Mouse (Mus musculus) CH12.LX (cell line): ENCODE results near the gene Ctdspl. TPM values are rescaled to one million over a fixed set of nuclear protein-coding genes. Genes with fewer than 3 reads are reported as not detected.

Source experiments
- DNase-seq: peaks from one replicate; pipeline ENCODE4 v3.0.0-alpha.2; 2013; ENCODE audit errors: extremely low read depth
- H3K27ac ChIP-seq: 2 replicates; pipeline ENCODE4 v1.5.1; 2012; ENCODE audit warnings: low read depth, mild to moderate bottlenecking, control low read depth, moderate library complexity; ENCODE audit not compliant: insufficient read depth
- H3K27me3 ChIP-seq: replicated peaks from 2 replicates; pipeline ENCODE3; 2012; ENCODE audit warnings: inconsistent platforms
- H3K36me3 ChIP-seq, 2 experiments: replicated peaks in 1 of 2; 2 replicates each; pipeline versions ENCODE3 to v1.6.1; 2012; ENCODE audit warnings: inconsistent platforms in 1 of 2, low read length in 1 of 2, mild to moderate bottlenecking in 1 of 2, mixed read lengths in 1 of 2, moderate library complexity in 1 of 2; ENCODE audit not compliant: control insufficient read depth in 1 of 2, insufficient read depth in 1 of 2
- H3K4me1 ChIP-seq, 2 experiments: 2 replicates each; pipeline ENCODE4 v1.6.1; 2012; ENCODE audit warnings: inconsistent platforms in 1 of 2, moderate library complexity in 1 of 2; ENCODE audit not compliant: insufficient read depth in 2 of 2, control insufficient read depth in 1 of 2
- H3K4me2 ChIP-seq: 2 replicates; pipeline ENCODE4 v1.6.1; 2012; ENCODE audit warnings: low read depth, mild to moderate bottlenecking, control low read depth; ENCODE audit not compliant: poor library complexity, insufficient read depth, severe bottlenecking
- H3K4me3 ChIP-seq, 3 experiments: fragments of 150-350 bp in 1 of 3; sonication (generic) in 1 of 3; replicated peaks in 1 of 3; 2 replicates each; pipeline versions ENCODE3 to v1.5.1; 2011 to 2012; ENCODE audit warnings: low read depth in 2 of 3, low read length in 2 of 3, mild to moderate bottlenecking in 2 of 3, moderate library complexity in 2 of 3, control low read depth in 1 of 3, improper control_type of control experiment in 1 of 3, inconsistent platforms in 1 of 3, mixed read lengths in 1 of 3; ENCODE audit not compliant: poor library complexity in 1 of 3
- H3K79me2 ChIP-seq: replicated peaks from 2 replicates; pipeline ENCODE4 v1.6.1; 2012; ENCODE audit warnings: mild to moderate bottlenecking, moderate library complexity; ENCODE audit not compliant: control insufficient read depth, poor library complexity, insufficient read depth, severe bottlenecking; ENCODE audit errors: extremely low read depth
- H3K9ac ChIP-seq: 2 replicates; pipeline ENCODE4 v1.6.1; 2012; ENCODE audit warnings: low read depth, mild to moderate bottlenecking, control low read depth, moderate library complexity; ENCODE audit not compliant: insufficient read depth
- H3K9me3 ChIP-seq: replicated peaks from 2 replicates; pipeline ENCODE3; 2012; ENCODE audit warnings: low read length, inconsistent platforms, mixed read lengths
- CHD2 ChIP-seq: IDR thresholded peaks from 2 replicates; pipeline ENCODE4 v1.6.1; 2011; ENCODE audit warnings: low read length, improper control_type of control experiment
- CTCF ChIP-seq, 2 experiments: IDR thresholded peaks in 1 of 2; conservative IDR thresholded peaks in 1 of 2; 2 replicates each; pipeline ENCODE4 v1.5.1; 2011 to 2012; ENCODE audit warnings: low read depth in 2 of 2, low read length in 2 of 2, improper control_type of control experiment in 1 of 2, inconsistent platforms in 1 of 2, mild to moderate bottlenecking in 1 of 2, moderate library complexity in 1 of 2
- E2F4 ChIP-seq: IDR thresholded peaks from 2 replicates; pipeline ENCODE4 v1.6.1; 2011; ENCODE audit warnings: low read depth, low read length, improper control_type of control experiment; ENCODE audit not compliant: insufficient replicate concordance
- ELF1 ChIP-seq: IDR thresholded peaks from 2 replicates; pipeline ENCODE4 v1.6.1; 2014; ENCODE audit warnings: low read depth, mild to moderate bottlenecking, inconsistent platforms, low read length, improper control_type of control experiment
- EP300 ChIP-seq: IDR thresholded peaks from 2 replicates; pipeline ENCODE4 v1.6.1; 2011; ENCODE audit warnings: low read length, improper control_type of control experiment
- GABPA ChIP-seq: IDR thresholded peaks from 2 replicates; pipeline ENCODE4 v1.6.1; 2012; ENCODE audit warnings: low read depth, low read length, improper control_type of control experiment, inconsistent platforms; ENCODE audit not compliant: insufficient replicate concordance
- HCFC1 ChIP-seq: IDR thresholded peaks from 2 replicates; pipeline ENCODE4 v1.6.1; 2012; ENCODE audit warnings: low read depth, mild to moderate bottlenecking, inconsistent platforms, low read length, improper control_type of control experiment
- JUN ChIP-seq: IDR thresholded peaks from 2 replicates; pipeline ENCODE4 v1.6.1; 2011; ENCODE audit warnings: low read depth, mild to moderate bottlenecking, low read length, improper control_type of control experiment, moderate library complexity; ENCODE audit not compliant: insufficient read depth
- KAT2A ChIP-seq: IDR thresholded peaks from 2 replicates; pipeline ENCODE4 v1.6.1; 2012; ENCODE audit warnings: low read length, improper control_type of control experiment, inconsistent platforms; ENCODE audit not compliant: insufficient replicate concordance
- MAFK ChIP-seq: IDR thresholded peaks from 2 replicates; pipeline ENCODE4 v1.6.1; 2011; ENCODE audit warnings: low read length, improper control_type of control experiment; ENCODE audit not compliant: insufficient replicate concordance
- MAX ChIP-seq: IDR thresholded peaks from 2 replicates; pipeline ENCODE4 v1.6.1; 2011; ENCODE audit warnings: low read length, improper control_type of control experiment
- MAZ ChIP-seq: IDR thresholded peaks from 2 replicates; pipeline ENCODE4 v1.6.1; 2012; ENCODE audit warnings: low read depth, mild to moderate bottlenecking, inconsistent platforms, low read length, improper control_type of control experiment, moderate library complexity
- MEF2A ChIP-seq: IDR thresholded peaks from 2 replicates; pipeline ENCODE4 v1.6.1; 2014; ENCODE audit warnings: low read depth, mild to moderate bottlenecking, inconsistent platforms, low read length, improper control_type of control experiment, borderline replicate concordance
- MXI1 ChIP-seq: IDR thresholded peaks from 2 replicates; pipeline ENCODE4 v1.6.1; 2011; ENCODE audit warnings: mild to moderate bottlenecking, low read depth, low read length, improper control_type of control experiment
- MYC ChIP-seq: IDR thresholded peaks from 2 replicates; pipeline ENCODE4 v1.6.1; 2011; ENCODE audit warnings: low read depth, mild to moderate bottlenecking, improper control_type of control experiment, low read length
- NRF1 ChIP-seq: IDR thresholded peaks from 2 replicates; pipeline ENCODE4 v1.6.1; 2014; ENCODE audit warnings: low read depth, mild to moderate bottlenecking, inconsistent platforms, low read length, improper control_type of control experiment, moderate library complexity
- POLR2A ChIP-seq: IDR thresholded peaks from 2 replicates; pipeline ENCODE4 v1.6.1; 2011; ENCODE audit warnings: low read depth, mild to moderate bottlenecking, improper control_type of control experiment, low read length
- POLR2AphosphoS2 ChIP-seq: IDR thresholded peaks from 2 replicates; pipeline ENCODE4 v1.6.1; 2011; ENCODE audit warnings: low read depth, low read length, improper control_type of control experiment
- RCOR1 ChIP-seq: conservative IDR thresholded peaks from 2 replicates; pipeline ENCODE4 v1.6.1; 2012; ENCODE audit warnings: low read depth, mild to moderate bottlenecking, inconsistent platforms, low read length, improper control_type of control experiment
- SIN3A ChIP-seq: IDR thresholded peaks from 2 replicates; pipeline ENCODE4 v1.6.1; 2012; ENCODE audit warnings: low read length, improper control_type of control experiment, inconsistent platforms
- SMC3 ChIP-seq: IDR thresholded peaks from 2 replicates; pipeline ENCODE4 v1.6.1; 2011; ENCODE audit warnings: low read depth, low read length, improper control_type of control experiment
- TBP ChIP-seq: conservative IDR thresholded peaks from 2 replicates; pipeline ENCODE4 v1.6.1; 2011; ENCODE audit warnings: low read depth, low read length, improper control_type of control experiment
- TCF12 ChIP-seq: IDR thresholded peaks from 2 replicates; pipeline ENCODE4 v1.6.1; 2014; ENCODE audit warnings: low read depth, mild to moderate bottlenecking, inconsistent platforms, low read length, improper control_type of control experiment
- UBTF ChIP-seq: IDR thresholded peaks from 2 replicates; pipeline ENCODE4 v1.6.1; 2012; ENCODE audit warnings: low read depth, mild to moderate bottlenecking, inconsistent platforms, low read length, improper control_type of control experiment, moderate library complexity
- ZC3H11A ChIP-seq: IDR thresholded peaks from 2 replicates; pipeline ENCODE4 v1.6.1; 2012; ENCODE audit warnings: low read depth, mild to moderate bottlenecking, inconsistent platforms, low read length, improper control_type of control experiment
- ZKSCAN1 ChIP-seq: IDR thresholded peaks from 2 replicates; pipeline ENCODE4 v1.6.1; 2012; ENCODE audit warnings: low read depth, inconsistent platforms, low read length, improper control_type of control experiment, borderline replicate concordance
- ZMIZ1 ChIP-seq: IDR thresholded peaks from 2 replicates; pipeline ENCODE4 v1.6.1; 2012; ENCODE audit warnings: low read depth, mild to moderate bottlenecking, inconsistent platforms, low read length, improper control_type of control experiment
- ZNF384 ChIP-seq: IDR thresholded peaks from 2 replicates; pipeline ENCODE4 v1.6.1; 2012; ENCODE audit warnings: low read depth, low read length, improper control_type of control experiment, inconsistent platforms
- dilution Hi-C: fragments of 300-500 bp; cut with MboI; formaldehyde crosslinking; loops from 2 replicates; pipeline ENCODE4 v1.14.3; 2020; ENCODE audit warnings: low sequenced_read_pairs; ENCODE audit not compliant: extremely low pct_unique_long_range_greater_than_20kb, extremely low pct_ligation_motif_present
- in situ Hi-C: fragments of 300-500 bp; cut with MboI; formaldehyde crosslinking; loops from 3 replicates; pipeline ENCODE4 v1.14.3; 2019; ENCODE audit warnings: low sequenced_read_pairs, low pct_ligation_motif_present, low pct_unique_long_range_greater_than_20kb, mixed read lengths
- polyA plus RNA-seq: library from polyadenylated mRNA; unstranded; fragments of >175 nt; gene quantifications from 2 replicates; pipeline ENCODE4 v1.2.1, GENCODE M21; 2012; ENCODE audit warnings: low read depth; ENCODE audit not compliant: insufficient read length
- total RNA-seq, 2 experiments: library from RNA; depleted of rRNA; stranded (reverse); fragments of 300-350 nt in 1 of 2; fragments of >200 nt in 1 of 2; gene quantifications; 2 replicates each; pipeline ENCODE4 v1.2.3; 2012 to 2014

Ctdspl gene
- total and polyA plus RNA-seq, 3 experiments = not detected

DNA sequence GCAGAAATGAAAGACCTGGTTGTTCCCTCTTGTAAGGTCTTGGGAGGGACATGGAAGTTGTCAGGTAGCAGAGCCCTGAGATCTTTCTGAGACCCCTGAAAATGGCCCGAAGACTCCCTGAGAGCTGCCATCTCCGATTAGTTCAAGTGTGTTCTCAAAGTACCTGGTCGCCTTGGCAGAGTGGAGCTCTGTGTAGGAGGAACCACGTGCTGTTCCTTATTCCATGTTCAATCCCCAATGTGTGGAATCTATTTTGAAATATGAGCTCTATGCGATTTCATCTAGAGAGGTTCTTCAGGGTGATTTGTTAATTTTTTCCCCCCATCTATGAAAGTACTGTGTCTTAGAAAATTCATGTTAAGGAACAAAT, 66.3 kb downstream of the Ctdspl start:
- Histone ChIP-seq H3K27ac (no peak overlapping the region), H3K4me1 (no peaks in the 10 kb centered on the region; a peak in 1 of 4 replicates), H3K4me3 (no peak overlapping the region), H3K4me2 (no peak overlapping the region), H3K36me3 (no peaks in the 10 kb centered on the region), H3K27me3 (peaks cover 70% of the 10 kb centered on the region), H3K9me3 (no peaks in the 10 kb centered on the region), H3K79me2 (no peaks in the 10 kb centered on the region), H3K9ac (no peak overlapping the region)
- dilution Hi-C loops = no loop called here
- DNase-seq = no peak
- TF ChIP-seq POLR2A (no peak), SIN3A (no peak), CTCF (conservative IDR thresholded peaks at IDR 0.05 in 1 of 2, IDR thresholded peaks at IDR 0.05 in 1 of 2; ENCODE audit: low read depth in 2 of 2, low read length in 2 of 2) (no peak), GABPA (no peak), CHD2 (no peak), HCFC1 (no peak), ZNF384 (no peak), MAZ (no peak), SMC3 (no peak), ZKSCAN1 (no peak), ZC3H11A (no peak), JUN (no peak), MYC (no peak), ELF1 (no peak), RCOR1 (no peak), MEF2A (no peak)
- in situ Hi-C loops = no loop called here

DNA sequence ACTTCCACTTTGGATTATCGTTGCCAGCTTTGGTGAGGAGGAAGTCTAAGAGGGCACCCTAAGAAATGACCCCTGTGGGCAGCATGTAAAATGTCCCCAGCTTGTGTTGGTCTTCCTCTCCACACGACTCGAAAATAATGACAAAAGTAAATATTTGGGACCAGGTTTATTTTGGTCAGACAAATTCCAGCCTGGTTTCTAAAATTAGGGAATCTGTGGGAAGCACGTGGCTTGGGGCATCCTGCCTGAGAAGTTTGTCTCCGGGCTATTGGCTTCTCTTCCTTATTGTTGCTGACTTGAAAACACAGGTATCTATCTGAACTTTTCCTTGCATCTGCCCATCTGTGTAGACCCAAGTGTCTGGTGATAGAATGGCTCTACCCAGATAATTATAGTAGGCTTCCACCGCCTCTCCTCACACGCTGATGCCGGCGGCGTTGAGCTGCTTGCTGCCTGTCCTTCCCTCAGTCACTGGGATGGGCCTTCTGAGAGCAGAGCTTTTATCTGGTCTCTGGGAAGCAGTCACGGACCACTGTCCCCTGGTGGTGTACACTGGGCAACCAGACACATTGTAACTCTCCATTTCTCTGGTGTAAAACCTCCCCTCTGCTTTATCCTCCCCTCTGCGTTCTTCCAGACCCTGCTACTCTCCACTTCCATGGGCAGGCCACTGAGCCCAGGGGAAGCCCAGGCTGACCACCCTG, 68.4 kb downstream of the Ctdspl start:
- Histone ChIP-seq H3K36me3 (no peaks in the 10 kb centered on the region), H3K9ac (no peak overlapping the region), H3K27ac (no peak overlapping the region), H3K4me3 (no peak overlapping the region), H3K79me2 (no peaks in the 10 kb centered on the region), H3K4me1 (no peaks in the 10 kb centered on the region), H3K9me3 (no peaks in the 10 kb centered on the region), H3K4me2 (no peak overlapping the region), H3K27me3 (peaks cover 61% of the 10 kb centered on the region)
- TF ChIP-seq EP300 (no peak), JUN (no peak), ZMIZ1 (no peak), NRF1 (no peak), MAFK (no peak), MAZ (no peak), TBP (no peak), CTCF (conservative IDR thresholded peaks at IDR 0.05 in 1 of 2, IDR thresholded peaks at IDR 0.05 in 1 of 2; ENCODE audit: low read depth in 2 of 2, low read length in 2 of 2) (no peak), E2F4 (no peak), MYC (no peak), TCF12 (no peak), CHD2 (no peak), UBTF (no peak), MAX (no peak), POLR2AphosphoS2 (no peak), KAT2A (no peak), MEF2A (no peak), MXI1 (no peak), POLR2A (no peak)
- dilution Hi-C loops (no loop called here), in situ Hi-C loops (no loop called here)
- DNase-seq = no peak
